Mouse (Mus musculus): ENCODE data around the gene Opalin. TPM values are rescaled to one million over a fixed set of nuclear protein-coding genes. Genes with fewer than 3 reads are reported as not detected.

Gene Opalin
- polyA plus RNA-seq, 1 experiment from 2014 or later, result not detected

- Histone ChIP-seq H3K4me1 (ENCODE audit: insufficient read depth) (no peaks in the 10 kb centered on the region), H3K9ac (replicated peaks) (no peak overlapping the region), H3K27me3 (ENCODE audit: insufficient read depth, low read length) (no peaks in the 10 kb centered on the region), H3K4me3 (ENCODE audit: low read depth, low read length) (no peak overlapping the region), H3K9me3 (ENCODE audit: low read length) (no peaks in the 10 kb centered on the region), H3K27ac (ENCODE audit: low read depth) (no peak overlapping the region), H3K36me3 (replicated peaks; ENCODE audit: insufficient read depth, low read length) (no peaks in the 10 kb centered on the region), H3K4me2 (ENCODE audit: low read depth, low read length) (no peak overlapping the region)
- no peak for TF ChIP-seq CTCF (IDR thresholded peaks at IDR 0.05; ENCODE audit: low read depth)
- TF ChIP-seq EP300 (IDR thresholded peaks at IDR 0.05; ENCODE audit: low read depth), result no peak
- DNase-seq (no peak), ATAC-seq (no peak)
- WGBS (ENCODE audit: insufficient replicate concordance), result 71% methylated on average over 6 of the region's 6 CpGs
Observed at GRCm38 (mm10) chr19:41030161-41030560, 46.8 kb downstream of the Opalin start.

DNA sequence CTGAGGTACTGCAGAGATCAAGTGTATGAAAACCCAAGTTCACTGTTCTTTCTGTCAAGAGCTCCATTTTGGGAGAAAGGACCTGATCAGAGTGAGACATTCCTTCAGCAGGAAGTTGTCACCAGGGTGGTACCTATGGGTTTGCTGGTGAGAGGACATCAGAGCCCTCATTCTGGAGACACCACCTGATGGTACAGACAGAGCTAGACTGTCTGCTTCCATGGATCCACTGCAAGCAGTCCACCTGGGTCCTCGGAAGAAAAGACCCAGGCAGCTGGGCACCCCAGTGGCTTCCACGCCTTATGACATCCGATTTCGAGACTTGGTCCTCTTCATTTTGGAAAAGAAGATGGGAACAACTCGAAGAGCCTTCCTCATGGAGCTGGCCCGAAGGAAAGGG lies 47.7 kb downstream of the Opalin start, which contains the start of gene Dntt:
Dntt (plus strand) TSS at position 57 of the 400 bp plus-strand sequence.
- DNase-seq, result no peak
- ATAC-seq, result no peak
- whole genome bisulfite sequencing (ENCODE audit: insufficient replicate concordance), result 79% methylated on average over 6 of the region's 6 CpGs
- no peak for TF ChIP-seq EP300 (IDR thresholded peaks at IDR 0.05; ENCODE audit: low read depth)
- no peak for TF ChIP-seq CTCF (IDR thresholded peaks at IDR 0.05; ENCODE audit: low read depth)
- Histone ChIP-seq H3K4me3 (ENCODE audit: low read depth, low read length) (no peak within 1 kb of the TSS), H3K36me3 (replicated peaks; ENCODE audit: insufficient read depth, low read length) (no peaks in the 10 kb centered on the region), H3K27ac (ENCODE audit: low read depth) (no peak within 1 kb of the TSS), H3K9ac (replicated peaks) (no peak within 1 kb of the TSS), H3K4me2 (ENCODE audit: low read depth, low read length) (no peak within 1 kb of the TSS), H3K4me1 (ENCODE audit: insufficient read depth) (no peaks in the 10 kb centered on the region), H3K9me3 (ENCODE audit: low read length) (no peaks in the 10 kb centered on the region), H3K27me3 (ENCODE audit: insufficient read depth, low read length) (no peaks in the 10 kb centered on the region)

DNA sequence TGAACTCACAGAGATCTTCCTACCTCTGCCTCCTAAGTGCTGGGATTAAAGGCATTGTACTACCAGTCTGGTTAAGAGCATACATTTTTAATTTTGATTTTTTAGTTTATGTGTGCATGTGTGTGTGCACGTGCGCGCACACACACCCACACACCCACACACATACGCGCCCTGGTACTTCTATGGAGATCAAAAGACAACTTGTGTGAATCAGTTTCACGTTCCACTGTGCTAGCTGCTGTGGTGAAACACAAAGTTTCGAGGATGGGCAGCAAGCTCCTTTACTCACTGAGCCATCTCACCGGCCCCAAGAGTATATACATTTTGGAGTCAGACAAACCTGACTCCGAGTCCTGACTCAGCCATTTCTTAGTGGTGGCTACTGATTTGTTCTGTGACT lies 49.3 kb downstream of the Opalin start:
- no peak overlapping the region for H3K27ac ChIP-seq (ENCODE audit: low read depth)
- TF ChIP-seq CTCF (IDR thresholded peaks at IDR 0.05; ENCODE audit: low read depth), result no peak
- no peak for TF ChIP-seq EP300 (IDR thresholded peaks at IDR 0.05; ENCODE audit: low read depth)
- no peak overlapping the region for H3K4me2 ChIP-seq (ENCODE audit: low read depth, low read length)
- no peak overlapping the region for H3K9ac ChIP-seq (replicated peaks)
- no peak for DNase-seq
- H3K9me3 ChIP-seq (ENCODE audit: low read length), result no peaks in the 10 kb centered on the region
- H3K4me3 ChIP-seq (ENCODE audit: low read depth, low read length), result no peak overlapping the region
- H3K27me3 ChIP-seq (ENCODE audit: insufficient read depth, low read length), result no peaks in the 10 kb centered on the region
- 84% methylated on average over 9 of the region's 9 CpGs for WGBS (ENCODE audit: insufficient replicate concordance)
- no peak for ATAC-seq
- no peaks in the 10 kb centered on the region for H3K36me3 ChIP-seq (replicated peaks; ENCODE audit: insufficient read depth, low read length)
- H3K4me1 ChIP-seq (ENCODE audit: insufficient read depth), result no peaks in the 10 kb centered on the region

- Histone ChIP-seq H3K36me3 (replicated peaks; ENCODE audit: insufficient read depth, low read length) (no peaks in the 10 kb centered on the region), H3K27me3 (ENCODE audit: insufficient read depth, low read length) (no peaks in the 10 kb centered on the region)
- WGBS (ENCODE audit: insufficient replicate concordance), result 80% methylated on average over 5 of the region's 5 CpGs
Observed at GRCm38 (mm10) chr19:41027024-41027423, 49.9 kb downstream of the Opalin start.

GRCm38 (mm10) chr19:41026551-41026950 lies 50.4 kb downstream of the Opalin start:
- H3K9me3 ChIP-seq (ENCODE audit: low read length), result no peaks in the 10 kb centered on the region
- no peak for TF ChIP-seq CTCF (IDR thresholded peaks at IDR 0.05; ENCODE audit: low read depth)
- H3K4me1 ChIP-seq (ENCODE audit: insufficient read depth), result no peaks in the 10 kb centered on the region
- no peak for ATAC-seq
- no peak overlapping the region for H3K4me3 ChIP-seq (ENCODE audit: low read depth, low read length)
- no peaks in the 10 kb centered on the region for H3K27me3 ChIP-seq (ENCODE audit: insufficient read depth, low read length)
- no peaks in the 10 kb centered on the region for H3K36me3 ChIP-seq (replicated peaks; ENCODE audit: insufficient read depth, low read length)
- H3K9ac ChIP-seq (replicated peaks), result no peak overlapping the region
- H3K4me2 ChIP-seq (ENCODE audit: low read depth, low read length), result no peak overlapping the region
- 67% methylated on average over 8 of the region's 8 CpGs for WGBS (ENCODE audit: insufficient replicate concordance)
- no peak overlapping the region for H3K27ac ChIP-seq (ENCODE audit: low read depth)
- no peak for DNase-seq

More at GRCm38 (mm10) chr19:41027024-41027423, 49.9 kb downstream of the Opalin start:
- no peak for DNase-seq
- H3K4me1 ChIP-seq (ENCODE audit: insufficient read depth), result no peaks in the 10 kb centered on the region
- H3K4me3 ChIP-seq (ENCODE audit: low read depth, low read length), result no peak overlapping the region
- TF ChIP-seq EP300 (IDR thresholded peaks at IDR 0.05; ENCODE audit: low read depth) (no peak), CTCF (IDR thresholded peaks at IDR 0.05; ENCODE audit: low read depth) (no peak)
- no peak overlapping the region for H3K4me2 ChIP-seq (ENCODE audit: low read depth, low read length)
- no peak overlapping the region for H3K27ac ChIP-seq (ENCODE audit: low read depth)
- no peak overlapping the region for H3K9ac ChIP-seq (replicated peaks)
- H3K9me3 ChIP-seq (ENCODE audit: low read length), result no peaks in the 10 kb centered on the region
- no peak for ATAC-seq

DNA sequence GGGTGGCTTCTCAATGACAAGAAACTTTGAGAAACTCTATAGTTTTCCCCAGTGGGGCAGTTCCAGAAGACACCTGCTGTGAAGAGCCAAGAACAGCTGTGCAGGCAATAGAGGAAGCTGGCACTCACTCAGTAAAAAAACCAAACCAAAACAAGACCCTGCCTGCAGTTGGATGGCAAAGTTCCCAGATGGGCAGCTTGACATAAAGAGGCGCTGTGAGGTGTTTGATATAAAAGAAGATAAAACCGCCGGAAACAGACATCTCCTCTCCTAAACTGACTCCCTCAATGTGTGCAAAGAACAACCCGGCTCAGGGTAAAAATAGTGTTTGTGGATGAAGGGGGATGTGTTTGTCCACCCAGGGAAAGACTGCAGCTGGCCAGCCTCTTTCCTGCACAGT lies 54.7 kb downstream of the Opalin start:
- H3K27ac ChIP-seq (ENCODE audit: low read depth), result no peak overlapping the region
- H3K27me3 ChIP-seq (ENCODE audit: insufficient read depth, low read length), result no peaks in the 10 kb centered on the region
- TF ChIP-seq EP300 (IDR thresholded peaks at IDR 0.05; ENCODE audit: low read depth), result no peak
- no peak for TF ChIP-seq CTCF (IDR thresholded peaks at IDR 0.05; ENCODE audit: low read depth)
- no peaks in the 10 kb centered on the region for H3K9me3 ChIP-seq (ENCODE audit: low read length)
- ATAC-seq (no peak), DNase-seq (no peak)
- no peaks in the 10 kb centered on the region for H3K36me3 ChIP-seq (replicated peaks; ENCODE audit: insufficient read depth, low read length)
- 46% methylated on average over 4 of the region's 4 CpGs for WGBS (ENCODE audit: insufficient replicate concordance)
- H3K4me2 ChIP-seq (ENCODE audit: low read depth, low read length), result no peak overlapping the region
- no peak overlapping the region for H3K9ac ChIP-seq (replicated peaks)
- no peaks in the 10 kb centered on the region for H3K4me1 ChIP-seq (ENCODE audit: insufficient read depth)
- no peak overlapping the region for H3K4me3 ChIP-seq (ENCODE audit: low read depth, low read length)

GRCm38 (mm10) chr19:41020537-41020936 lies 56.4 kb downstream of the Opalin start:
- Histone ChIP-seq H3K9me3 (ENCODE audit: low read length) (no peaks in the 10 kb centered on the region), H3K9ac (replicated peaks) (no peak overlapping the region), H3K4me3 (ENCODE audit: low read depth, low read length) (no peak overlapping the region), H3K4me1 (ENCODE audit: insufficient read depth) (peaks cover 3% of the 10 kb centered on the region; the same call in 1 of the 2 replicates), H3K4me2 (ENCODE audit: low read depth, low read length) (no peak overlapping the region), H3K27me3 (ENCODE audit: insufficient read depth, low read length) (no peaks in the 10 kb centered on the region), H3K27ac (ENCODE audit: low read depth) (no peak overlapping the region), H3K36me3 (replicated peaks; ENCODE audit: insufficient read depth, low read length) (no peaks in the 10 kb centered on the region)
- ATAC-seq (no peak), DNase-seq (no peak)
- TF ChIP-seq EP300 (IDR thresholded peaks at IDR 0.05; ENCODE audit: low read depth), result no peak
- no peak for TF ChIP-seq CTCF (IDR thresholded peaks at IDR 0.05; ENCODE audit: low read depth)
- 54% methylated on average over 3 of the region's 3 CpGs for WGBS (ENCODE audit: insufficient replicate concordance)
